Mouse (Mus musculus) ES-E14 (cell line): Measurements from ENCODE around the gene Usp33. TPM values are rescaled to one million over a fixed set of nuclear protein-coding genes. Genes with fewer than 3 reads are reported as not detected.

Experiments used
- DNase-seq: peaks from one replicate; pipeline ENCODE4 v3.0.0-alpha.2; 2013; ENCODE audit warnings: low read depth, low spot score
- H3K27ac ChIP-seq: 2 replicates; pipeline ENCODE4 v1.5.1; 2012; ENCODE audit warnings: low read depth, mild to moderate bottlenecking, low read length, moderate library complexity, mixed read lengths; ENCODE audit not compliant: poor library complexity, insufficient read depth, severe bottlenecking
- H3K36me3 ChIP-seq: 2 replicates; pipeline ENCODE4 v1.6.1; 2012; ENCODE audit warnings: mild to moderate bottlenecking, low read length, moderate library complexity, mixed read lengths; ENCODE audit not compliant: control insufficient read depth, poor library complexity, insufficient read depth, severe bottlenecking
- H3K4me1 ChIP-seq, 2 experiments: fragments of 150-350 bp in 1 of 2; sonication (generic) in 1 of 2; 2 replicates each; pipeline ENCODE4 v1.6.1; 2012; ENCODE audit warnings: low read length in 2 of 2, mild to moderate bottlenecking in 1 of 2, mixed read lengths in 1 of 2; ENCODE audit not compliant: control insufficient read depth in 2 of 2, insufficient read depth in 2 of 2, poor library complexity in 1 of 2
- H3K4me3 ChIP-seq, 2 experiments: fragments of 150-350 bp in 1 of 2; sonication (generic) in 1 of 2; 2 replicates each; pipeline ENCODE4 v1.5.1; 2012; ENCODE audit warnings: low read length in 2 of 2, low read depth in 1 of 2, mild to moderate bottlenecking in 1 of 2, mixed read lengths in 1 of 2; ENCODE audit not compliant: insufficient read depth in 1 of 2, poor library complexity in 1 of 2, severe bottlenecking in 1 of 2
- H3K9ac ChIP-seq: 2 replicates; pipeline ENCODE4 v1.6.1; 2012; ENCODE audit warnings: low read depth, mild to moderate bottlenecking, low read length, mixed read lengths; ENCODE audit not compliant: poor library complexity, insufficient read depth, severe bottlenecking
- H3K9me3 ChIP-seq: fragments of 150-350 bp; sonication (generic); 2 replicates; pipeline ENCODE4 v1.6.1; 2012; ENCODE audit warnings: low read depth, mild to moderate bottlenecking, low read length; ENCODE audit not compliant: control insufficient read depth, insufficient read depth
- CHD2 ChIP-seq: IDR thresholded peaks from 2 replicates; pipeline ENCODE4 v1.6.1; 2014; ENCODE audit warnings: mild to moderate bottlenecking, low read depth, low read length, inconsistent platforms
- HCFC1 ChIP-seq: IDR thresholded peaks from 2 replicates; pipeline ENCODE4 v1.6.1; 2012; ENCODE audit warnings: low read length, inconsistent platforms, borderline replicate concordance; ENCODE audit not compliant: insufficient read depth
- MAFK ChIP-seq: IDR thresholded peaks from 2 replicates; pipeline ENCODE4 v1.6.1; 2014; ENCODE audit warnings: mild to moderate bottlenecking, low read depth, low read length, inconsistent platforms; ENCODE audit not compliant: insufficient read depth
- ZC3H11A ChIP-seq: IDR thresholded peaks from 2 replicates; pipeline ENCODE4 v1.6.1; 2012; ENCODE audit warnings: low read depth, mild to moderate bottlenecking, inconsistent platforms, low read length, borderline replicate concordance
- ZNF384 ChIP-seq: IDR thresholded peaks from 2 replicates; pipeline ENCODE4 v1.6.1; 2012; ENCODE audit warnings: low read depth, low read length, inconsistent platforms
- in situ Hi-C, 2 experiments: fragments of 600-800 bp; cut with MboI; formaldehyde crosslinking; loops; one replicate each; pipeline ENCODE4 v1.15.1; 2025; ENCODE audit warnings: low sequenced_read_pairs in 2 of 2, inconsistent platforms in 1 of 2; ENCODE audit not compliant: unreplicated experiment in 2 of 2
- total RNA-seq: library from RNA; depleted of rRNA; stranded (reverse); fragments of 300-350 nt; gene quantifications from 2 replicates; pipeline ENCODE4 v1.2.3, GENCODE M21; 2012; rRNA removed

The Usp33 gene
- 47.9 and 49.5 TPM in 2 replicates for total RNA-seq

DNA sequence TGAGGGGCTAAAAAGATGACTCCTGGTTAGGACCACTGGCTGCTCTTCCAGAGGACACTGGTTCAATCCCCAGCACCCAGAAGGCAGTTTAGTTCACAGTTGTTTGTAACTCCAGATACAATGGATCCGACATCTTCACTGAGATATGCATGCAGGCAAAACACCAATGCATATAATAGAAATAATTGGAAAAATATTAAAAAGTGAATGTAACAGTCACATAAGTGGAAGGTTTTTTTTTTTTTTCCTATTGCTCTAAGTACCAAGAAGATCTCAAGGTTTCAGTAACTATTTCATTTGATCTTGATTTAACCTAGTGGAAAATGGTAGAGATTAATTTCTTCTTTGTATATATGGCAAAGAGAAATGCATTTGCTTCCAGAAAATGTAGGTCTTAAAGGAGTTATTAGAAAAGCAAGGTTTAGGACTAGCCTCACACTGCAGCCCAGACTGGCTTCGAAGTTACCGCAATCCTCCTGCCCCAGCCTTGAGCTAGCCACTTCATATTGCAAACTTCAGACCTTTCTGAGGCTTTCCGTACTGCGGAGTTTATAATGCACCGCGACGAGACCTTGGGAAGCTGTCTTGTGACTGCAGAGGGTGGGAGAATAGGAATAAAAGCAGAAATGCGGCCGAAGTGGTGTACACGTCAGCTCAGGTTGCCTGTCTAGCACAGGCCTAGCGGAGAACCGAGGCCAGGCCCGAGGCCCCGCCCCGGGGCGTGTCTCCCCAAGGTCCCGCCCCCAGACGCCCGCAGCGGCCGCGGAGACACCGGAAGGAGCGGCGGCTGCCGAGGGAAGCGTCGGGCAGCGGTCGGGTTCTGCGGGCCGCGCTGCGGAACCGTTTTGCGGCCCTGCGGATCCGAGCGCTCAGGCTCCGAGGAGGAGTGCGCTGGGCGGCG, at the start of gene Usp33:
Gene Usp33 (plus strand): TSS at position 747 of the 901 bp plus-strand sequence.
- Histone ChIP-seq H3K27ac (no peak within 1 kb of the TSS), H3K9ac (peak within 1 kb of the TSS; percentile 89), H3K9me3 (no peaks in the 10 kb centered on the region), H3K4me3 (peak within 1 kb of the TSS; percentile 61 to 97), H3K36me3 (no peaks in the 10 kb centered on the region), H3K4me1 (peaks cover 4 to 16% of the 10 kb centered on the region in 2 experiments; a peak in 3 of 4 replicates)
- DNase-seq: peak; percentile 67
- in situ Hi-C loops: no loop called here
- TF ChIP-seq ZC3H11A (no peak), MAFK (no peak)

DNA sequence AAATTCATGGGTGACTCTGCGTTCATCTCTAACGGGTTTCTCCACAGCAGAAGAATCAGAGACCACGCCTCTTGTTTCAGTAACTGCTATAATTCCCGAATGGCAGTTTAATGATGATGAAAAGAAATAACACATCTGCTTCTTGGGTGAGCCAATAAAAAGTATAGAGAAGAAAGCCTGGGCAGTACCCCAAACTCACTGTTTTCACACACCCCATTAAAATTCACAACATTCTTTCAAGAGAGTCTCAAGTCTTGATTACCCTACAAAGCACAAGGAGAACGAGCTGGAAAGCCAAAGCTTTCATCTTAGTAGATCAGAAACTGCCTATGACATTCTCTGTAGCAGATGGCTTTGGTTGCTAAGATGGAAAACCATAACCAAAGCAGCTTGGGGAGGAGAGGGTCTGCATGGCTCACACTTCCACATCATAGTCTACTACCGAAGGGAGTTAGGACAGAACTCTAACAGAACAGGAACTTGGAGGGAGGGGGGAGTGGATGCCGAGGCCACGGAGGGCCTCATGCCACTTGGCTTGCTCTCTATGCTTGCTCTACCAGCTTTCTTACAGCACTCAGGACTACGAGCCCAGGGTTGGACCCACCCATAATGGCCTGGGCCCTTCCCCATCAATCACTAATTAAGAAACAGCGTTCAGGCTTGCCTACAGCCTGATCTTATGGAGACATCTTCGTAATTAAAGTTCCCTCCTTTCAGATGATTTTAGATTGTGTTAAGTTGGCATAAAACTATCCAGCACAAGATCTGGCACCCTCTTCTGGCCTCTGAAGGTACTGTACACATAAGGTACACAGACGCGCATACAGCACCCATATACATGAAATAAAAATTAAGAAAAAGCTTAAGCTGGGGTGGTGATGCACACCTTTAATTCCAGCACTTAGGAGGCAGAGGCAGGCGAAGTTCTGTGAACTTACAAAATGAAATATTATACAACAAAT, 45.6 kb upstream of the Usp33 start:
- in situ Hi-C loops: no loop called here
- no peaks in the 10 kb centered on the region for H3K9me3 ChIP-seq
- H3K4me1 ChIP-seq: no peaks in the 10 kb centered on the region
- H3K4me3 ChIP-seq: no peak overlapping the region
- peaks cover 13% of the 10 kb centered on the region for H3K36me3 ChIP-seq
- H3K27ac ChIP-seq: no peak overlapping the region
- no peak for TF ChIP-seq ZC3H11A
- 0 out of 2 replicates have a peak, but pooled peaks have one; percentile 10 for TF ChIP-seq MAFK
- TF ChIP-seq HCFC1: no peak
- TF ChIP-seq ZNF384: no peak
- no peak for TF ChIP-seq CHD2
- no peak for DNase-seq
- no peak overlapping the region for H3K9ac ChIP-seq

DNA sequence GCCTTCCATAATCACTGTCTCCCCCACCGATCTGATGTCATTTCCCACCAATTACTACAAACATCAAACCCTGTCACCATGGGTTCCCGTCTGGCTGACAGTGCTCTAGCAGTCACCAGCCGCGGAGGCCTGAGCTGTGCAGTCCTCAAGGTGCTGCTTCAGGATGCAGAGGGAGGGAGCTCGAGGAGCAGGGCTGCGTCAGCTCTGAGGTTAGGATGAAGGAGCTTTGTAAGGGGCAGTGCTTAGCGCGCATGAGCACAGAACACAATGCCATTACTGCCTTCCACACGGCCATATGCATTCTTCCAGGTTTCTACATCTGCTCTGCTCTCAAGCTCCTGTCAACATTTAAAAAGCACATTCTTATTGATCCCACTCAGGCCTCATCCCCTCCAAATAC, 43.3 kb upstream of the Usp33 start:
- Histone ChIP-seq H3K36me3 (peaks cover 13% of the 10 kb centered on the region; the same call in 1 of the 2 replicates), H3K9ac (no peak overlapping the region), H3K9me3 (no peaks in the 10 kb centered on the region), H3K4me3 (no peak overlapping the region), H3K4me1 (no peaks in the 10 kb centered on the region), H3K27ac (no peak overlapping the region)
- TF ChIP-seq HCFC1 (no peak), CHD2 (no peak), MAFK (no peak), ZNF384 (no peak), ZC3H11A (no peak)
- DNase-seq: no peak
- in situ Hi-C loops: no loop called here

DNA sequence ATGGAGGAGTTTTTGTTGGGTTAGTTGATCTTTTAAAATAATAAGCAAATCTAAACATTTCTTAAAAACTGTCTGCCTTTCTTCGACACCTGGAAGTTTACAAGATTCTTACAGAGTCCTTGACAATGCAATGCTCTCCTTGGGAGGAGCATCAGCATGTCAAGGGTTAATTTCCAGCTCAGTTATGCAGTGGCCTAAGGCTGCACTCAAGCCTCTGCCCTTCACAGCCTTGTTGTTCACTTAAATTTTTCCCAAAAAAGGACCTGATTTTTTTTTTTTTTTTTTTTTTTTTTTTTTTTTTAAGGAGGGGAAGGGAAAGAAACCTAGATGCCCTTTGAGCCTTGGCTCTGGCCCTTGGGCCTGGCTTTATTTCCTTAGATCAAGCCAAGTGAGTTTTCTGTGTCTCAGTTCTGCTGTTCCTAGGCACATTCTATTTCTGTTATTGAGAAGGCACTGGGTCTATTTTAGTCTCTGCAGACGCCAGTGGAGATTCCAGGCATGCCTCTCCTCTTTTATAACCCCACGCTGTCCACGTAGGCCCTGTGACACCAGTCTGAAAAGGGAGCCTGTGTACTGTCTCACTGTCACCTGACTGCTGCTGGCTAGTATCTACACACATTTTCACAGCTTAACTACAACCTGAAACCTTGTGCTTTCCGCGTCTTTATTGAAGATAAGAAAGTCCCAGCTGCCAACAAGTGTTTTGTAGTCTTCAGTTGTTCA, 42.0 kb upstream of the Usp33 start:
- no peak overlapping the region for H3K9ac ChIP-seq
- in situ Hi-C loops: no loop called here
- TF ChIP-seq ZNF384 (peak; percentile 72), CHD2 (no peak), ZC3H11A (no peak)
- no peaks in the 10 kb centered on the region for H3K9me3 ChIP-seq
- H3K36me3 ChIP-seq: peaks cover 13% of the 10 kb centered on the region; the same call in 1 of the 2 replicates
- DNase-seq: no peak
- H3K4me1 ChIP-seq: no peaks in the 10 kb centered on the region
- no peak overlapping the region for H3K4me3 ChIP-seq
- H3K27ac ChIP-seq: no peak overlapping the region
